Mouse (Mus musculus) stomach, postnatal 0 days (tissue): Measurements from ENCODE around the gene Mylk.

Experiments used
- CTCF ChIP-seq: IDR thresholded peaks from 2 replicates; pipeline ENCODE4 v1.5.1; 2016; ENCODE audit warnings: antibody characterized with exemption, low read depth, mild to moderate bottlenecking, moderate library complexity
- EP300 ChIP-seq: optimal IDR thresholded peaks from 2 replicates; pipeline ENCODE3; 2016; ENCODE audit warnings: antibody characterized with exemption

- no peak for TF ChIP-seq EP300
- no peak for TF ChIP-seq CTCF
These were observed 135.8 kb downstream of the Mylk start for GRCm38 (mm10) chr16:34880815-34881214.
